Mouse (Mus musculus) ES-Bruce4 (cell line): ENCODE measurements at regions not wholly inside any gene's neighbourhood (a gene's known extent, or its start where the extent isn't known, plus 50 kb on each side); places are given as distances from the start of the nearest gene placed in this dataset.

ENCODE experiments used
- H3K27ac ChIP-seq: 2 replicates; pipeline ENCODE4 v1.5.1; 2012; ENCODE audit warnings: low read length, inconsistent platforms; ENCODE audit not compliant: insufficient read depth
- H3K27me3 ChIP-seq: 2 replicates; pipeline ENCODE4 v1.6.1; 2012; ENCODE audit warnings: mild to moderate bottlenecking, low read length, inconsistent platforms; ENCODE audit not compliant: control insufficient read depth, poor library complexity, insufficient read depth, severe bottlenecking
- H3K36me3 ChIP-seq: 2 replicates; pipeline ENCODE4 v1.6.1; 2012; ENCODE audit warnings: inconsistent platforms, mild to moderate bottlenecking, low read length, moderate library complexity; ENCODE audit not compliant: control insufficient read depth, poor library complexity, insufficient read depth, severe bottlenecking
- H3K4me1 ChIP-seq: one replicate; pipeline ENCODE4 v1.8.1; 2011; ENCODE audit warnings: low read length; ENCODE audit not compliant: control insufficient read depth, insufficient read depth
- H3K4me3 ChIP-seq: 2 replicates; pipeline ENCODE4 v1.5.1; 2011; ENCODE audit warnings: low read depth, mild to moderate bottlenecking, low read length
- H3K9ac ChIP-seq: 2 replicates; pipeline ENCODE4 v1.6.1; 2012; ENCODE audit warnings: low read depth, mild to moderate bottlenecking, inconsistent platforms; ENCODE audit not compliant: poor library complexity, severe bottlenecking
- H3K9me3 ChIP-seq: replicated peaks from 2 replicates; pipeline ENCODE4 v1.6.1; 2012; ENCODE audit warnings: mild to moderate bottlenecking, low read length, inconsistent platforms; ENCODE audit not compliant: control insufficient read depth, poor library complexity, insufficient read depth, severe bottlenecking
- CTCF ChIP-seq: IDR thresholded peaks from one replicate; pipeline ENCODE4 v1.8.1; 2011; ENCODE audit warnings: low read depth, low read length
- EP300 ChIP-seq: IDR thresholded peaks from 2 replicates; pipeline ENCODE4 v1.6.1; 2011; ENCODE audit warnings: low read depth, low read length; ENCODE audit not compliant: insufficient read depth
- POLR2A ChIP-seq: IDR thresholded peaks from one replicate; pipeline ENCODE4 v1.8.1; 2011; ENCODE audit warnings: low read length; ENCODE audit not compliant: insufficient read depth

DNA sequence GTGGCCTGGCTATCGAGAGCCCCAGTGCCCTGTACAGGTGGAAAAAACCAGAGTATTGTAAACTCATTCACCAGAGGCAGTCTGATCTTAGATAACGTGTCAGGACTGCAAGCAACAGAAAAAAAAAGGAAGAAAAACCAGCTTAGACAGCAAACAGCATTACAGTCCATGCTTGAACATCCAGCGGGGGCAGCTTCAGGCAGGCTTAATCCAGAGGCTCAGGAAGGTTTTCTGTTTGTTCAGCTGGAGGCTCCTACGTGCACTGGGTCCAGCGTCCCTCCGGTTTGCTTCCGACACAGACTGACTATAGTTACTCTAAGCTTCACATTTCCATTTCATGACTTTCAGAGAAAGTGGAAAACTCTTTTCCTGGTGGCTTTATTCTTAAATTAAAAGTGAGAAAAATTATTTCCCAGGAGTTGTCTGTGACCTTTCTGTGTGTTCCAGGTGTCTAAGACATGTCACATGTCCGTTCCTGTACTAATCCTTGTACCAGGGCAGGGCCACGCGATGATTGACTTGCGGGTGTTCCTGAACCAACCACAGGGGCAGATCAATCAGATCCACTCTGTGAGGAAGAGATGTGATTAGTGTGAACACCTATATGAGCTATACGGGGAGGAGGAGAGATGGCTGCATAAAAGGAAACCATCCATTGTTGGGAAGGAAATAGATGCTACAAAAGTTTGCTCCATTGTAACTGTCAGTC lies 144.4 kb upstream of the Fam241a start:
- no peak overlapping the region for H3K27ac ChIP-seq
- H3K36me3 ChIP-seq, result no peaks in the 10 kb centered on the region
- no peak for TF ChIP-seq POLR2A
- no peak for TF ChIP-seq CTCF
- TF ChIP-seq EP300, result no peak
- H3K4me1 ChIP-seq, result no peaks in the 10 kb centered on the region
- H3K4me3 ChIP-seq, result no peak overlapping the region
- no peaks in the 10 kb centered on the region for H3K9me3 ChIP-seq
- H3K27me3 ChIP-seq, result no peaks in the 10 kb centered on the region
- H3K9ac ChIP-seq, result no peak overlapping the region

DNA sequence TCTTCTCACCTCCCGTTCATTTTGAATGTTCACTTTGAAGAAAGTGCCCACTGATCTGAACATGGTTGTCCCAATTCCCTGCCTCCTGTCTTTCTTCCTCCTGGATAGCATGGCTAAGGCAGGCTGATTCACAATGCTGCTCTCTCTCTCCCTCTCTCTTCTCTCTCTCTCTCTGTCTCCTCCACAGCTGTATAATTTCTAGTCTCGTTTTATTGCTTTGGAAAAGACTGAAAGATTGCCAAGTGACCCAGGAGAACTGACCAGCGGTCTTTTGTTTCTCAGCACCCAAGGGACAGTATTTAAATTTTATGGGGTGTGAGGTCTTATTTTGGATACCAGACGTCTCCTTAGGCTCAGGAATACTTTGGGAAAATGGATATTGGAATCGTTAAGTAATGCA lies 143.1 kb upstream of the Fam241a start:
- Histone ChIP-seq H3K4me1 (no peaks in the 10 kb centered on the region), H3K27ac (no peak overlapping the region), H3K4me3 (no peak overlapping the region), H3K9me3 (no peaks in the 10 kb centered on the region), H3K27me3 (no peaks in the 10 kb centered on the region), H3K9ac (no peak overlapping the region), H3K36me3 (no peaks in the 10 kb centered on the region)
- TF ChIP-seq CTCF (no peak), POLR2A (no peak), EP300 (no peak)

GRCm38 (mm10) chr3:128036538-128036937 lies 140.4 kb upstream of the Fam241a start:
- Histone ChIP-seq H3K27me3 (no peaks in the 10 kb centered on the region), H3K36me3 (no peaks in the 10 kb centered on the region), H3K4me1 (no peaks in the 10 kb centered on the region), H3K9ac (no peak overlapping the region), H3K4me3 (no peak overlapping the region), H3K27ac (no peak overlapping the region), H3K9me3 (no peaks in the 10 kb centered on the region)
- TF ChIP-seq POLR2A, result no peak
- no peak for TF ChIP-seq EP300

DNA sequence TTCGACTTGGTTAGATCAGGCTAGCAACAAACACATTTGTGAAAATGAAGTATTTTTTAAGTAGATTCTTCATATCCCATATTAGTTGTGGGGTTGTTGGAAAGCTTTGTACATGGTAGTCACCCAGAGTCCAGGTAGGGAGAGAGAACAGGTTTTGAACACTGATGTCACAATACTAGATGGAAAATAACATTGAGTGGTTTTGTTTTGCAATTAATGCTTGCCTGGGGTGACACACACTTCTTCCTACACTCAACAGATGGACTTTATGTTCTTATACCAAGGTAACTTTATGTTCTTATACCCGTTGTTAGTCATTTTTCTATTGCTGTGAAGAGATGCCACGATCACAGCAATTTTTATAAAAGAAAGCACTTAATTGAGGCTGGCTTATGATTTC lies 134.2 kb upstream of the Fam241a start:
- Histone ChIP-seq H3K27ac (no peak overlapping the region), H3K9ac (no peak overlapping the region), H3K4me3 (no peak overlapping the region), H3K4me1 (no peaks in the 10 kb centered on the region), H3K27me3 (no peaks in the 10 kb centered on the region; the same call in 1 of the 2 replicates), H3K9me3 (no peaks in the 10 kb centered on the region), H3K36me3 (no peaks in the 10 kb centered on the region)
- TF ChIP-seq CTCF (no peak), POLR2A (no peak), EP300 (no peak)

GRCm38 (mm10) chr3:128029565-128029915 lies 133.4 kb upstream of the Fam241a start:
- TF ChIP-seq EP300, result no peak
- TF ChIP-seq CTCF, result no peak
- no peak for TF ChIP-seq POLR2A
- Histone ChIP-seq H3K4me1 (no peaks in the 10 kb centered on the region), H3K9me3 (no peaks in the 10 kb centered on the region), H3K36me3 (no peaks in the 10 kb centered on the region), H3K27ac (no peak overlapping the region), H3K4me3 (no peak overlapping the region), H3K9ac (no peak overlapping the region), H3K27me3 (no peaks in the 10 kb centered on the region; the same call in 1 of the 2 replicates)

DNA sequence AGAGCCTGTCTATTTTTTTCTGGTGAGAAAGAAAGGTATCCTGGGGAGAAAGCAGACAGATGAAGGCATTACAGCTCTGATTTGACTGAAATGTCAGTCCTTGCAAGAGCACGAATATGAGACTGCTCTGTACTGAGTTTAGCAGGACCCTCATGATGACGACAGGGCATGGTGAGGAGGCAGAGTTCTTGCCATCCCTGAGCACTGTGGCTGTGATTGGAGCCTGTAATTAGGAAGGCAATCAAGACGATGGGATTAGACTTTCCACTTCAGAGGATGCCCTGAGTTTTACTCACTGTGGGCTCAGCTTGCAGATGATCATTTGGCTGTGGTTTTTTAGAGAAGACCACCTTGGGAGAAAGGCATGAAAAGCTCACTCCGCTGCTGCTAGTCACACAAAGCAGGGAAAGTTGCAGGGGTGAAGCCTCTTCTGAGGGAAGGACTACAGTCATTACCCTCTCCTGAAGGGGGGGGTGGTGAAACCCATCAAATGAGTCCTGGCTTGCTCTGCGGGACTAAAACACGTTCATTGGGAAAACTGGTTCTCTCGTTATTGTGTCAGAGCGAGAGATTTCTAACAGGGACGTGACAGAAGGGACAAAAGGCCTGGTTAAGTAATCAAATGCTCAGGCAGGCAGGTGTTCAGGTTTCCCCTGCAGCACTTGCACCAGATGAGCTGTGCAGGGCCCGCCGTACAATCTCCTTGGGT lies 132.9 kb upstream of the Fam241a start:
- Histone ChIP-seq H3K36me3 (no peaks in the 10 kb centered on the region), H3K27ac (no peak overlapping the region), H3K27me3 (no peaks in the 10 kb centered on the region; the same call in 1 of the 2 replicates), H3K4me1 (no peaks in the 10 kb centered on the region), H3K4me3 (no peak overlapping the region), H3K9me3 (no peaks in the 10 kb centered on the region), H3K9ac (no peak overlapping the region)
- TF ChIP-seq CTCF, result no peak
- no peak for TF ChIP-seq POLR2A
- TF ChIP-seq EP300, result no peak
